Mouse (Mus musculus) limb, embryonic 10.5 days (tissue): Measurements from ENCODE around the gene Itgae. TPM values are rescaled to one million over a fixed set of nuclear protein-coding genes. Genes with fewer than 3 reads are reported as not detected.

Experiments used
- polyA plus RNA-seq: library from polyadenylated mRNA; unstranded; fragments of >200 nt; fragmentation: Nextera tagmentation; extraction: Ambion mirVana; gene quantifications from 2 replicates; pipeline ENCODE4 v1.2.1, GENCODE M21; 2016

The Itgae gene
- polyA plus RNA-seq, 1 experiment from 2014 or later: 0.58 TPM

Other genes starting within 250 kb of the Itgae start
- gene Atp2a3, start 129.4 kb upstream of the Itgae start, polyA plus RNA-seq: 1.0 and 1.5 TPM in 2 replicates
- 0.68 and 0.84 TPM in 2 replicates for gene P2rx1, start 91.5 kb upstream of the Itgae start, polyA plus RNA-seq
- gene Camkk1, start 71.6 kb upstream of the Itgae start, polyA plus RNA-seq: 3.6 and 6.3 TPM in 2 replicates
- gene Ncbp3, start 42.8 kb upstream of the Itgae start, polyA plus RNA-seq: 13.5 and 14.7 TPM in 2 replicates
- 25.5 and 25.7 TPM in 2 replicates for gene Haspin, start 47.7 kb downstream of the Itgae start, polyA plus RNA-seq
- 0.20 and 0.24 TPM in 2 replicates for gene P2rx5, start 69.8 kb downstream of the Itgae start, polyA plus RNA-seq
- 114 and 133 TPM in 2 replicates for gene Emc6, start 86.5 kb downstream of the Itgae start, polyA plus RNA-seq
- 190 and 226 TPM in 2 replicates for gene Tax1bp3, start 86.5 kb downstream of the Itgae start, polyA plus RNA-seq
- 16.7 and 21.0 TPM in 2 replicates for gene Ctns, start 108.5 kb downstream of the Itgae start, polyA plus RNA-seq
- 0.56 and 1.3 TPM in 2 replicates for gene Shpk, start 108.9 kb downstream of the Itgae start, polyA plus RNA-seq
- gene Trpv1, start 143.7 kb downstream of the Itgae start, polyA plus RNA-seq: 0.26 TPM in 1 of 2 replicates, not detected in the other
- 0.06 TPM in 1 of 2 replicates, not detected in the other for gene Trpv3, start 176.8 kb downstream of the Itgae start, polyA plus RNA-seq
- 0.10 TPM in 1 of 2 replicates, not detected in the other for gene Aspa, start 239.0 kb downstream of the Itgae start, polyA plus RNA-seq
- gene Gm49340, start 239.2 kb downstream of the Itgae start, polyA plus RNA-seq: not detected in 2 replicates
- not detected in 2 replicates for gene Spata22, start 239.2 kb downstream of the Itgae start, polyA plus RNA-seq